Mouse (Mus musculus) kidney, postnatal 0 days (tissue): Measurements from ENCODE around the gene Oas1d. TPM values are rescaled to one million over a fixed set of nuclear protein-coding genes. Genes with fewer than 3 reads are reported as not detected.
"Not testable (repeated sequence)": the region's sequence is repeated elsewhere in the genome, so short reads cannot be mapped to it uniquely, and the experiment has no call there.

Experiments used
- ATAC-seq: fragments of 200-750 bp; cut with Nextera tagmentation; replicated peaks from 2 replicates; pipeline ENCODE4 v1.8.0; 2017; ENCODE audit warnings: low read depth, moderate number of reproducible peaks, moderate TSS enrichment, moderate library complexity; ENCODE audit not compliant: low FRiP score
- DNase-seq: peaks from one replicate; pipeline ENCODE4 v3.0.0-alpha.2; 2016; ENCODE audit warnings: low spot score
- H3K27ac ChIP-seq: fragments of 300-500 bp; sonication (generic); 2 replicates; pipeline ENCODE4 v1.5.1; 2014; ENCODE audit warnings: mild to moderate bottlenecking
- H3K27me3 ChIP-seq: fragments of 300-500 bp; sonication (generic); 2 replicates; pipeline ENCODE4 v1.6.1; 2014; ENCODE audit warnings: low read length, mixed read lengths; ENCODE audit not compliant: insufficient read depth
- H3K36me3 ChIP-seq: fragments of 300-500 bp; sonication (generic); 2 replicates; pipeline ENCODE4 v1.6.1; 2014; ENCODE audit warnings: low read length, mixed read lengths; ENCODE audit not compliant: insufficient read depth
- H3K4me1 ChIP-seq: fragments of 300-500 bp; sonication (generic); replicated peaks from 2 replicates; pipeline ENCODE4 v1.6.1; 2014; ENCODE audit warnings: antibody characterized with exemption, low read length, mixed read lengths; ENCODE audit not compliant: insufficient read depth
- H3K4me2 ChIP-seq: fragments of 300-500 bp; sonication (generic); 2 replicates; pipeline ENCODE4 v1.6.1; 2014; ENCODE audit warnings: mild to moderate bottlenecking, low read length, moderate library complexity, mixed read lengths
- H3K4me3 ChIP-seq: fragments of 300-500 bp; sonication (generic); replicated peaks from 2 replicates; pipeline ENCODE4 v1.5.1; 2014; ENCODE audit warnings: low read depth, low read length
- H3K9ac ChIP-seq: fragments of 300-500 bp; sonication (generic); 2 replicates; pipeline ENCODE4 v1.6.1; 2014; ENCODE audit warnings: low read depth, low read length
- H3K9me3 ChIP-seq: fragments of 300-500 bp; sonication (generic); replicated peaks from 2 replicates; pipeline ENCODE4 v1.6.1; 2016; ENCODE audit warnings: low read length, inconsistent platforms, mixed read lengths
- CTCF ChIP-seq: IDR thresholded peaks from 2 replicates; pipeline ENCODE4 v1.5.1; 2016; ENCODE audit warnings: antibody characterized with exemption, low read depth, mild to moderate bottlenecking, moderate library complexity
- WGBS: fragments of 180-500 bp; shearing (Covaris S2); extraction: QIAGEN DNeasy Blood & Tissue Kit; methylation state at CpG from one replicate; pipeline ENCODE4 v1.1.7; 2014; 5-methylcytosine and 5-hydroxymethylcytosine counted together
- polyA plus RNA-seq: library from polyadenylated mRNA; unstranded; fragments of >200 nt; fragmentation: Nextera tagmentation; extraction: Ambion mirVana; gene quantifications from 2 replicates; pipeline ENCODE4 v1.2.1, GENCODE M21; 2015

Oas1d gene
- polyA plus RNA-seq, 1 experiment from 2014 or later = not detected

- H3K4me2 ChIP-seq, H3K9ac ChIP-seq, H3K27ac ChIP-seq, H3K9me3 ChIP-seq, H3K27me3 ChIP-seq, H3K4me1 ChIP-seq, H3K4me3 ChIP-seq, ATAC-seq, H3K36me3 ChIP-seq, DNase-seq: not testable (repeated sequence)
- WGBS = 92% methylated on average over 6 of the region's 6 CpGs
Measured at GRCm38 (mm10) chr5:120881681-120882080, 32.7 kb upstream of the Oas1d start.

DNA sequence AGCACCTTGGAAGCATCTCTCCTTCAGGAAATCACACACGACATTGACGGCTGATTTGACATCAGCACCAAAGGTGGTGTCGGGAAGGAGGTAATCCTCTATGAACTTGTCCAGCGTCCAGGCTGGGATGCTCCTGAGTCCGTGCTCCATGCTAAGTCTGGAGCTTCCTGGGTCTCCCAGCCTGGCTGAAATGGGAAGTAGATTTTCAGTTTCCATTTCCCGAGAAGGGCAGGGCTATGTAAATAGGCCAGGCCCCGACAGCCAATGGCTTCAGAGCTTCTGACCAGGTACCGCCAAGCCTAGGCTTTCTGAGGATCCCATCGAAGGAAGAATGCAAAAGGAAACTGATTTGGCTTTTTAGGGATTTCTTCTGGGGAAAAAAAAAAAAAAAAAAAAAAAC, 26.9 kb upstream of the Oas1d start, which contains the start of gene Oas1g:
Oas1g (minus strand) TSS at position 201 of the 400 bp plus-strand sequence.
- not testable (repeated sequence) for H3K27me3 ChIP-seq, H3K4me3 ChIP-seq, H3K36me3 ChIP-seq, H3K4me1 ChIP-seq, H3K4me2 ChIP-seq, ATAC-seq, H3K9ac ChIP-seq, H3K27ac ChIP-seq, H3K9me3 ChIP-seq, DNase-seq
- 22% methylated on average over 6 of the region's 9 CpGs for WGBS

- no peak overlapping the region for H3K4me2 ChIP-seq
- no peak overlapping the region for H3K9ac ChIP-seq
- 58% methylated on average over 6 of the region's 6 CpGs for WGBS
Measured at GRCm38 (mm10) chr5:120887831-120888230, 26.5 kb upstream of the Oas1d start.

GRCm38 (mm10) chr5:120888294-120888815, 26.0 kb upstream of the Oas1d start:
- not testable (repeated sequence) for H3K27me3 ChIP-seq, DNase-seq, H3K4me3 ChIP-seq, H3K9me3 ChIP-seq, H3K36me3 ChIP-seq, H3K9ac ChIP-seq, ATAC-seq, H3K27ac ChIP-seq, H3K4me1 ChIP-seq, H3K4me2 ChIP-seq
- 38% methylated on average over 4 of the region's 4 CpGs for WGBS

More at GRCm38 (mm10) chr5:120887831-120888230, 26.5 kb upstream of the Oas1d start:
- H3K27me3 ChIP-seq = no peaks in the 10 kb centered on the region
- no peaks in the 10 kb centered on the region for H3K9me3 ChIP-seq
- no peak overlapping the region for H3K4me3 ChIP-seq
- no peak for DNase-seq
- no peak overlapping the region for H3K27ac ChIP-seq
- no peaks in the 10 kb centered on the region for H3K36me3 ChIP-seq
- no peak for TF ChIP-seq CTCF
- H3K4me1 ChIP-seq = no peaks in the 10 kb centered on the region
- ATAC-seq = no peak

GRCm38 (mm10) chr5:120890026-120890425, 24.3 kb upstream of the Oas1d start:
- Histone ChIP-seq H3K9me3 (no peaks in the 10 kb centered on the region), H3K36me3 (no peaks in the 10 kb centered on the region), H3K27me3 (no peaks in the 10 kb centered on the region), H3K9ac (no peak overlapping the region), H3K27ac (no peak overlapping the region), H3K4me3 (no peak overlapping the region), H3K4me1 (no peaks in the 10 kb centered on the region), H3K4me2 (no peak overlapping the region)
- DNase-seq = no peak
- ATAC-seq = no peak
- WGBS = 84% methylated on average over 2 of the region's 2 CpGs
- no peak for TF ChIP-seq CTCF

DNA sequence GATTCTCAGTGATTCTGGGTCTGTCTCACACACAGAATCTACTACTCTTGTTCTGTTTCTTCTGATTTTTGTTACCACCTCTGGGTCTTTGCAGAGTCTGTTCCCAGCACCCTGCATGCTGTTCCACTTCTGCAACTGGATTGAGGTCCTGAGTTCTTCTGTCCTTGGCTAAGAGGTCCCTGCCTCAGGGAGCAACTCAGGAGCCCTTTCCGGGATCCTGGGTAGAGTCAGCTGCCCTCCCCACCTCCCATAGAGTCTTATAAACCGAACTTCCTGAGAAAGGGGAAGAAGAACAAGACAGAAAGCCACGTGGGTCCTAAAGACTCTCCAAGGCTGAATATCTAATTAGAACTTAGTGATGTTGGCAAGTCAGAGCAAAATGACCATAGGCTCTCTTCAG, 23.3 kb upstream of the Oas1d start:
- ATAC-seq (no peak), DNase-seq (no peak)
- H3K4me1 ChIP-seq = no peaks in the 10 kb centered on the region
- no peak overlapping the region for H3K4me3 ChIP-seq
- no peak overlapping the region for H3K9ac ChIP-seq
- no peaks in the 10 kb centered on the region for H3K9me3 ChIP-seq
- H3K36me3 ChIP-seq = no peaks in the 10 kb centered on the region
- TF ChIP-seq CTCF = no peak
- H3K27ac ChIP-seq = no peak overlapping the region
- H3K4me2 ChIP-seq = no peak overlapping the region
- WGBS = 60% methylated on average over 3 of the region's 3 CpGs
- no peaks in the 10 kb centered on the region for H3K27me3 ChIP-seq

- not testable (repeated sequence) for H3K9ac ChIP-seq, H3K4me2 ChIP-seq, DNase-seq, H3K27me3 ChIP-seq, H3K36me3 ChIP-seq, H3K4me3 ChIP-seq, H3K9me3 ChIP-seq, H3K4me1 ChIP-seq, H3K27ac ChIP-seq, ATAC-seq
- WGBS = 82% methylated on average over 2 of the region's 2 CpGs
Measured at GRCm38 (mm10) chr5:120891566-120892242, 22.6 kb upstream of the Oas1d start.
